Mouse (Mus musculus) embryo, embryonic 11 days (tissue): ENCODE measurements at regions not wholly inside any gene's neighbourhood (a gene's known extent, or its start where the extent isn't known, plus 50 kb on each side); places are given as distances from the start of the nearest gene placed in this dataset.

ENCODE experiments used
- DNase-seq: peaks from one replicate; pipeline ENCODE4 v3.0.0-alpha.2; 2015

DNA sequence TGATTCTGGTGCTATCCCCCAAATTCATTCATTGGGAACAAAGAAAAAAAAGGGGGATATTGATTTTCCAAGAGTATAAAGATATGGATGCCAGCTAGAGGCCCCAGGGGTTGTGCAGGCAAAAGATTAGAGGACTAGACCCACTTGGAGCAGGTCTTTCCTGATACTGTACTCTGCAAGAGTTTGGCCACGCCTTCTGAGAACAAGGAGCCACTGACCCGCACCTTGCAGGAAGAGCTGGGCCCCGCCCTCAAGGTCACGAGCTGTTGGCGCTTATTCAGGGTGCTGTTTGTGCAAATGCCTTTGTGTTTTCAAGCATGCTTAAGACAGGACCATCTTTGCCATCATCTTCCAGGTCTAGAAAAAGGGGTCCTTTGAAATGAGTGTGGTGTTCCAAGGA lies 54.5 kb upstream of the Slc7a1 start:
- DNase-seq: no peak

DNA sequence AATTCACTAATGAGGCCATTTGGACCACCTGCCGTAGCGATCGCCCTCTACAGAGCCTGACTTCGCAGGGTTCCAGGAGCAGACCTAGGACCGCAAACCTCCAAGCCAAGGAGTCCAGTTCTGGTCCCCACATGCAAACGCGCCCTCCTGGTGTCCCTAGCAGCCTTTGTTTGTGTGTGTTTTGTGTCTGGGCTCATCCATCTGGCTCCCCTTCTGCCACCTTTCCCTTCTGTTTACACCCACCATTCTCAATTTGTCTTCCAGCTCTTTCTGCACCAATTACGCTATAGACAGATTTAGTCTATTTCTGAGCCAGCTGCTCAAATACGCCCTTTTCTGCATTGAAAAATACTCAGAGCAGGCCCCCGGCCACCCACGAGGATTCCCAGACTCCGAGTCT lies 54.1 kb upstream of the Slc7a1 start:
- peak; percentile 23 for DNase-seq

DNA sequence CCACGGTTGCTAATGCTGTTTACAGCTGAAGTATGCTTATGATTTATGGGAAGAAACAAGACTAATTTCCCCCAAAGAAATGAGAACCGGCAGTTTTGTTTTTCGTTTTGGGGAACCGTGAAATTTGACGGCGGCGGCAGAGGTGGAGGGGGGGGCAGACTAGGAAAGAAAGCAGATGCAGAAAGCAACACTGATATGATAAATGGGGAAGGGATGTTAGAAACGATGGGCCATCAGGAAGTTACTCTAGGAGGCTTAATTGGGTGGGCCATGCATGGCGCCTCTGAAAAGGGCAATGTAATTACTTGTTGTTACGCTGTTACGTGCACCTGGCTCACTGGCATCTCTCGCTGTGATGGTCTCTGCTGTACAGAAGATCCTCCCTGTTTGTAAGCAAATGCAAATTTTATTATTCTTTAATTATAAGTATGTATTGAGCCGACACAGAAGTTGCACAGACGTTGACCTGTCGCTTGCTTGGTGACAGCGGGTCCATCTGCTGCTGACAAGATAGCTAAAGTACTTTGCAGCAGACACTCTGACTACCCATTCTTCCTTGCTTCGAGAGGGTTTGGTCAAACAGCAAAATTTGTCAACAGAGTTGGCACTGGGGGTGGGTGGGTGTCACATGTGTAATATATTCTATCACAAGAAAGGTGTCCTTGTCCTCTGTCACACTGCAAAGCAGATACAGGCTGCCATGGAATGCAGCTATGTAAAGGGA lies 53.4 kb upstream of the Slc7a1 start:
- no peak for DNase-seq

DNA sequence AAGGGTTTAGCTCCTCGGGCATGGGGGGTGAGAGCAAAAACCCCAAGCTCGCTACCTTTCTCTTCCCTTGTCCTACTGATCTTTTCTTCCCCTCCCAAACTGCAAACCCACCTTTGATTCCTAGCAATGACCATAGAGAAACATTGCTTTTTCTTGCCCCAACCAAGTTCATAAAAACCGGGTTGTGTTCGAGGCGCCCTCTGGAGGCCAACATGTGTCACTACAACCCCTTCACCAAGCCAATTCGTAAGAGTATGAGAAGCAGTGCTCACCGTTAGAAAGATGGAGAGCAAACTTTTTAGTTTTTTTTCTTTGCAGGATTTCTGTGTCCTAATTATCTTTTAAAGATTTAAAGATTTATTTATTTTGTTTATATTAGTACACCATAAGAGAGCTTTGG lies 52.1 kb upstream of the Slc7a1 start:
- DNase-seq: peak; percentile 49

DNA sequence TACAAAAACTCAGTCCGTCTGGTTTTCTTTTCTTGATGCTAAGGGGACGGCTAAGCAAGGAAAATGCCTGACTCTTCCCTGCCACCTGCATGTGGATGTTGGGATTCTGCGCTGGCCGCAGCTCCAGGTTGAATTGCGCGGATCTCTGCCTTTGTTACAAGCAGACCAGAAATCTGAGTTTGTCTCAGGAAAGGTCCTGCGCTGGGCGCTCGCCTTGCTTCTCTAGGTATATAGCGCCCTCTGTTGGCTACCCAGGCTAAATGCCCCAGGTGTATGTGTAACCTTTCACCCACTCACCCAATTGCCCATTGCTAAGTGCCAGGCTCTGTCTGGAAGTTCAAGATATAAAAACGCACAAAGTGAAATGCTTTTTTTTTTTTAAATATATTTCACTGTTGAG lies 51.2 kb upstream of the Slc7a1 start:
- DNase-seq: peak; percentile 73
